Mouse (Mus musculus) cerebral cortex, adult 2 months (tissue): Measurements from ENCODE around the gene Cap1.

Experiments
- WGBS: fragments of 180-500 bp; shearing (Covaris S2); methylation state at CpG from one replicate; pipeline ENCODE4 v1.1.7; 2018; 5-methylcytosine and 5-hydroxymethylcytosine counted together

The Cap1 gene

GRCm38 (mm10) chr4:122885768-122886578, at the start of gene Cap1:
TSS of gene Cap1 (minus strand) at chr4:122886056.
- WGBS: under 1% methylated on average over 49 of the region's 49 CpGs

GRCm38 (mm10) chr4:122933857-122934256, 48.0 kb upstream of the Cap1 start:
- WGBS: 49% methylated on average over 3 of the region's 3 CpGs

- 82% methylated on average over 3 of the region's 3 CpGs for WGBS
These were observed 47.3 kb upstream of the Cap1 start for GRCm38 (mm10) chr4:122933051-122933591.

DNA sequence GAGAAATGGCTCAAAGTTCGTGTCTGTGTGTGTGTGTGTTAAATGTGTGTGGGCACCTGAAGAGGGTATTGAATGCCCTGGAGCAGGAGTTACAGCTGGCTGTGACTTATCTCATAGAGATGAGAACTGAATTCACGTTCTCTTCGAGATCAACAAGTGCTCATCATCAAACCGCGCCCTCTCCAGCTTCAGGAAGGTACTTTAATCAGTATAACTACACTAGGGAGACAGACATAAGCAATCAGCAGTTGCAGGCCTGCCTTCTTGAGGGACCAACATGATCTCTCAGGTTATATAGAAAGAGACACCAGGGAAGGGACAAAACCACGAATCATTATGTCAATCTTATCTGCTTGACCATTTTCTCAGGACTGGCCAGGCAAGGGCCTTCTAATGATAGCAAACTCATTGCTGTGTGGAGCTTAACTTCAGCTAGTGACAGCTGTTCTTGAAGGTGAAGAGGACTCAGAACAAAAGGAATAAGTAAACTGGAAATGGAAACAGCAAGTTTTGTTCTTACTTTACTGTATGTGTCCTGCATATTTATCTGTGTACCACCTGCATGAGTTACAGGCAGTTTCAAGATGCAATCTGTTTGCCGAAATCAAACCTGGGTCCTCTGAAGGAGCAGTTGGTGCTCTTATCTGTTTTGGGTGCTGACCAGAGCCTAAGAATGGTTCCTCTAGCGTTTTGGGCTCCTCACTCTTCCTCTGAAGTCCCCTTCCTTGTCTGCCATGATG, 46.6 kb upstream of the Cap1 start:
- WGBS: 81% methylated on average over 8 of the region's 8 CpGs

DNA sequence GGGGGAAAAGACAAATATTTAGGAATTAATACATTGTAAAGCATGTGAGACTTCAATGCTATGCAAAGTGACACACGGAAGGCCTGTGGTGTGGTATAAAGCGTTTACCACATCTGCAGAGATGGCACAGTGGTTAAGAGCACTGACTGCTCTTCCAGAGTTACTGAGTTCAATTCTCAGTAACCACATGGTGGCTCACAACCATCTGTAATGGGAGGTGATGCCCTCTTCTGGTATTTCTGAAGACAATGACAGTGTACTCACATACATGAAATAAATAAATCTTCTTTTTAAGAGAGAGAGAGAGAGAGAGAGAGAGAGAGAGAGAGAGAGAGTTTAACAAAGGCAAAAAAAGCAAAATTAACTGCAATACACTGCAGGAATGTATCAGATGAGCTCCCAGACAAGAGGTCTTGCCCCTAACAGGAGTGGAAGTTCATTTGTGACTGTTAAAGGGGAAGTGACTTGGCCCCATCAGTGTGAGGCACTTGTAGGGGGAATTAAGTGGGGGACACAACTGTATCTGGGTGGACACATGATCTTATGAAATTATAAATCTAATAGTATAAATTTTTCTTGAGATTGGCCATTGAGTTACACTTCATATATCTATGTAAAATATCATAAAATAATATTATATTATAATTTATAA, 45.2 kb upstream of the Cap1 start:
- WGBS: 84% methylated on average over 2 of the region's 2 CpGs

GRCm38 (mm10) chr4:122923392-122924344, 37.8 kb upstream of the Cap1 start:
- WGBS: 86% methylated on average over 15 of the region's 15 CpGs

DNA sequence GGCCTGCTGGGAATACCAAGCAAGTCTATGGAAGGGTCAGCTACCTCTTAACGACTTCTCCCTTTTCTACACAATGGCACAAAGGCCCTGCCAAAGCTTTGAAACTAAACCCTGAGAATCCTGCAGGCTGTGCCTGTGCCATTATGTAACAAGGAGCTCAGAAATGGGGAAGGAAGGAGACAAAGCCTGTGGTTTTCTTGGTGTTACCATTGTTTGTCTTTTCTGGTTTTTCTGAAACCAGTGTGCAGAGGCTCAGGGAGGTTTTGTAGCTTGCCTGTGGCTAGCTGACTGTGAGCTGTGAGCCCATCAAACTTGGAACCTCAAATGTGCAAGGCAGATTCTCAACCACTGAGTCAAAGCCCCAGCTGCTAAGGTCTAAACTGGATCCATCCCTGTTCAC, 37.0 kb upstream of the Cap1 start:
- WGBS: 41% methylated on average over 1 of the region's 1 CpGs

GRCm38 (mm10) chr4:122915985-122916384, 30.1 kb upstream of the Cap1 start:
- 75% methylated on average over 4 of the region's 4 CpGs for WGBS

- 46% methylated on average over 7 of the region's 7 CpGs for WGBS
These were observed 28.3 kb upstream of the Cap1 start for GRCm38 (mm10) chr4:122914186-122914585.

- 77% methylated on average over 5 of the region's 5 CpGs for WGBS
These were observed 26.8 kb upstream of the Cap1 start for GRCm38 (mm10) chr4:122912613-122913012.

- WGBS: 57% methylated on average over 6 of the region's 6 CpGs
These were observed 24.7 kb upstream of the Cap1 start for GRCm38 (mm10) chr4:122910577-122910976.

GRCm38 (mm10) chr4:122909572-122910189, 23.8 kb upstream of the Cap1 start:
- 23% methylated on average over 12 of the region's 12 CpGs for WGBS

DNA sequence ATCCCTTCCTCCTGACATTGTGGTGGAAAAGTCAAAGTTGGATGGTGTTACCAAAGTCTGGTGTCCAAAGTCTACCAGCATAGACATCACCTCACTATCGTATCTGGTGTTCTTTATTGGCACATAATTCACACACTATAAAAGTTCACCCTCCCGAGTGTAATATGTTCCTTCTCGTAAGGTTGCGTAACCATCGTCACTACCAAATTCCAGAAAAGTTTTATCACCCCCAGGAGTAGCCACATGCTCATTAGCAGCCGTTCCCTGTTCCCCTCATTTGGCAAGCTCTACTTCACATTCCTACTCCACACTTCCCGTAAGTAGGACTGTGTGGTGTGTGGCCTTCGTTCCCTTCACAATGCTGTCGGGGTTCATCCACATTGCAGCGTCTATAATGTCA, 19.5 kb upstream of the Cap1 start:
- 87% methylated on average over 10 of the region's 10 CpGs for WGBS

- WGBS: 90% methylated on average over 3 of the region's 3 CpGs
These were observed 17.9 kb upstream of the Cap1 start for GRCm38 (mm10) chr4:122903709-122904108.

DNA sequence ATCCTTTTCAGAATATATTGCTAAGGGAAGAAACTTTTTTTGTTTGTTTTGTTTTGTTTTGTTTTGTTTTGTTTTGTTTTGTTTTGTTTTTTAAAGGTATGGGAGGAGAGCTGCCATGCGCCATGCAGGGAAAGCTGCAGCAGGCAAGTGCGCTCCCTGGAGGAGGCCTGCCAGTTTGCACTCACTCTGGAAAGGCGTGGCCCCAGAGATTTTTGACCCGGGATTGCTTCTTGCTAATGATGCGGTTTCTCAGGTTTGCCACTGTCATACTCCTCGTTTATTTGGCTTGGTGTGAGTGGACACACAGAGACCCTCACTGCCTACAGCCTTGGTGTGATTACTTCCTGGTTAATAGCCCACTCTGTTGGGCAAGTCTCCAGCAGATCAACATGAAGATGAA, 16.3 kb upstream of the Cap1 start:
- 49% methylated on average over 6 of the region's 6 CpGs for WGBS

DNA sequence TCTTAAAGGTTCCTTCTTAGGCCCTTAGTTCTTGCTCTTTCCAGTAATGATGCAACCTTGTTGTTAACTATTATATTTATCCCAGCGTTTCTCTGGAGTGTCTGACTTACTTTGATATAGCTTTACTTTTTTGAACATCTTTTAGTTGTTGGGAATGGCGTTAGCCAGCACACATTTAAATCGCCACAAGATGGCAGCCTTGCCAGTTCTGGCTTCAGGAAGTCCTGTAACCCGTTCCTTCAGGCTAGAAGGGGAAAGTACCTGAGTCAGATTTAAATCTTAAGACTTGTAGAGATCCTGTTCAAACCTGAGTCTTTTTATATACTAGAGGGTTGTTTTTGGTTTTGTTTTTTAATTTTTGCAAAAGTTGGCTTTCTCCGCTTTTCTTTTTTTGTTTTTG, 12.5 kb upstream of the Cap1 start:
- 12% methylated on average over 5 of the region's 5 CpGs for WGBS

DNA sequence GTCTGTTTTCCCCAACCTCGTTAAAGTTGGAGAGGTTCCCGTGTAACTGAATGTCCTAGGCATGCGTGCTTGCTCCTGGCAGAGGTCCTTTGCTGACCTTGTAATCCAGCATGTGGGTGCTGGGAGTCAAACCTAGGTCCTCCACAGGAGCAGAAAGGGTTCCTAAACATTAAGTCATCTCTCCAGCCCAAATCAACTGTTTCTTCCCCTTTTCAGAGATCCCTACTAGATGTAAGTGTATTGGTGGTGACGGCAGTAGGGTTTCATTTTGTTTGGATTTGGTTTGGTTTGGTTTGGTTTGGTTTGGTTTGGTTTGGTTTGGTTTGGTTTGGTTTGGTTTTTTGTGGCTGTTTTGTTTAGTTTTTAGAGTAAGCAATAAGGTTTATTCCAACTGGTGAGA, 11.9 kb upstream of the Cap1 start:
- WGBS: 82% methylated on average over 4 of the region's 4 CpGs

- 43% methylated on average over 5 of the region's 5 CpGs for WGBS
These were observed 6.3 kb upstream of the Cap1 start for GRCm38 (mm10) chr4:122892157-122892556.

DNA sequence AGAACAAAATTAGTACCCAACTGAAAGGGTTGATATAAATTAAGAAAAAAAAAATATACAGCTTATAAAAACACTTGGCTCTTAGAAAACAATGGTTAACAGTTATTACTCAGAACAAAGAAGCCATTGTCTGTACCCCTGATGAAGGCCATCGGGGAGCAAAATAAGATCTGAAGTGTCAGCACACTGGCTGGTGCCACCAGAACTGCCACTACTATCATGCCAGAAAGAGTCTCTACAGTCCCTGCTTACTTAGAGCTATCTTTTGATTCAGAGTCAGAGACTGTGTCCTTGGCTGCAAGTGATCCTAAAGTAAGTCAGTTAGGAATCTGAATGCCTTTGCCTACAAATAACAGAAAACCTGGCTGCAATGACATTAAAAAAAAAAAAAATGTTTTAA, 5.7 kb upstream of the Cap1 start:
- 15% methylated on average over 1 of the region's 1 CpGs for WGBS

DNA sequence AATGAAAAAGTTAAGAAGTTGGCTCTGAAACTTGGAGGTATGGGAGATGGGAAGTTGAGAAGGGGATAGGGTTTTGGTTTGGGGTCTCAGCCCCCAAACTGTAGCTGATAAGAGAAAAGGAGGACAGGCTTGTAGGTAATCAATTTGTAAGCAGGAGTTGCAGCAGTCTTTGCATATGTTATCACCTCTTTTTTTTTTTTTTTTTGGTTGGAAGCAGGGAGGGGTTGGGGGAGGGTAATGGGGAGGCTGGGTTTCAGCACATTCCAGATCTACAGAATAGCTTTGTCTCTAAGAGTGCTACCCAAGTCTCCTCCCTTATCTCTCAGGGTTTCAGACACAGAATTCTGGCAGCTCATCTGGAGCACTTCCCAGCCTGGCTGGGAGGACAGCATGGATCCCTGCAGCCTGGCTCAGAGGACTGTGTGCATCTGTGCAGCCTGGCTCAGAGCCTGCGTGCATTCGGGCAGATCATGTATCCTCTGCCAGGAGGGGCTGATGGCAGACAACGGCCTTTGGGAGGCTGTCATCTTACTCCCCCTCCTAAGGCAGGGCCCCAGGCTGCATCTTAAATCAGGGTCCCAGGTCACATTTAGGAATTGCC, 5.1 kb upstream of the Cap1 start:
- 9% methylated on average over 3 of the region's 3 CpGs for WGBS
